Mouse (Mus musculus): Measurements from ENCODE around the gene Sh3bgrl3.
A peak's percentile ranks its signal among the peaks of the same experiment; 100 is the strongest.

The Sh3bgrl3 gene

GRCm38 (mm10) chr4:134081730-134082386 is 46.7 kb downstream of the Sh3bgrl3 start:
- DNase-seq (ENCODE audit: extremely low spot score, low spot score) = peak; percentile 73

- DNase-seq (ENCODE audit: extremely low spot score, low spot score) = no peak
Measured at GRCm38 (mm10) chr4:134080674-134081073, 47.9 kb downstream of the Sh3bgrl3 start.

GRCm38 (mm10) chr4:134078694-134079093 is 49.9 kb downstream of the Sh3bgrl3 start:
- DNase-seq (ENCODE audit: extremely low spot score, low spot score) = peak; percentile 54
